Mouse (Mus musculus) layer of hippocampus, adult 8-10 months (tissue): ENCODE data around the gene Foxp2. TPM values are rescaled to one million over a fixed set of nuclear protein-coding genes. Genes with fewer than 3 reads are reported as not detected.

Source experiments
- DNase-seq, 2 experiments: peaks; one replicate each; pipeline ENCODE4 v3.0.0; 2022; ENCODE audit warnings: low spot score in 2 of 2
- microRNA-seq, 2 experiments: library from miRNA; unstranded; fragments of <30 nt; microRNA quantifications; one replicate each; pipeline ENCODE4 v1.2.0; 2022
- total RNA-seq, 4 experiments: library from RNA; stranded (reverse); gene quantifications; 2 replicates each; pipeline ENCODE4 v1.2.4; 2022

Foxp2 gene
- total RNA-seq, 4 experiments from 2014 or later = 1.6 to 2.9 (median 2.5) TPM

- DNase-seq = no peak
These were observed 469.7 kb downstream of the Foxp2 start for GRCm38 (mm10) chr6:15370827-15371226.

- DNase-seq = no peak
These were observed 472.5 kb downstream of the Foxp2 start for GRCm38 (mm10) chr6:15373621-15374020.

GRCm38 (mm10) chr6:15378261-15378660 lies 477.1 kb downstream of the Foxp2 start:
- DNase-seq = no peak

- no peak for DNase-seq
These were observed 495.3 kb downstream of the Foxp2 start for GRCm38 (mm10) chr6:15396462-15396861.

GRCm38 (mm10) chr6:15397485-15397884 lies 496.3 kb downstream of the Foxp2 start:
- DNase-seq = no peak

- DNase-seq = no peak
These were observed 500.0 kb downstream of the Foxp2 start for GRCm38 (mm10) chr6:15401138-15401537.

- no peak for DNase-seq
These were observed 500.9 kb downstream of the Foxp2 start for GRCm38 (mm10) chr6:15402026-15402425.

- DNase-seq = no peak
These were observed 514.0 kb downstream of the Foxp2 start for GRCm38 (mm10) chr6:15415099-15415498.

GRCm38 (mm10) chr6:15459701-15460100 lies 558.6 kb downstream of the Foxp2 start:
- no peak for DNase-seq

GRCm38 (mm10) chr6:15463390-15463789 lies 562.2 kb downstream of the Foxp2 start:
- DNase-seq = no peak

- no peak for DNase-seq
These were observed 564.3 kb downstream of the Foxp2 start for GRCm38 (mm10) chr6:15465471-15465870.

GRCm38 (mm10) chr6:15466634-15467033 lies 565.5 kb downstream of the Foxp2 start:
- no peak for DNase-seq

- DNase-seq = no peak
These were observed 585.8 kb downstream of the Foxp2 start for GRCm38 (mm10) chr6:15486909-15487308.

Small RNA genes within 50 kb of the gene (microRNA-seq; reads per million reads assigned to microRNA genes)
- gene Gm25470 = 0 reads per million in 2 experiments

Other genes with a start within 250 kb of the Foxp2 start
- gene Ppp1r3a, start 146.1 kb upstream of the Foxp2 start, total RNA-seq = not detected